Mouse (Mus musculus): ENCODE results near the gene Ldha. TPM values are rescaled to one million over a fixed set of nuclear protein-coding genes. Genes with fewer than 3 reads are reported as not detected.
"Not testable (repeated sequence)": the region's sequence is repeated elsewhere in the genome, so short reads cannot be mapped to it uniquely, and the experiment has no call there.

Ldha gene
- polyA plus RNA-seq (2015; fragmentation: Nextera tagmentation; extraction: Ambion mirVana), result 1,291 and 1,714 TPM in 2 replicates

GRCm38 (mm10) chr7:46840787-46841525, at the start of gene Ldha:
TSS of gene Ldha (plus strand) at chr7:46841475.
- ATAC-seq (ENCODE audit: insufficient read depth), result no peak
- no peak within 1 kb of the TSS for H3K4me3 ChIP-seq (replicated peaks)
- H3K27me3 ChIP-seq, result no peaks in the 10 kb centered on the region
- no peaks in the 10 kb centered on the region for H3K9me3 ChIP-seq (replicated peaks)
- H3K9ac ChIP-seq, result no peak within 1 kb of the TSS
- H3K36me3 ChIP-seq (replicated peaks), result no peaks in the 10 kb centered on the region
- H3K4me2 ChIP-seq, result no peak within 1 kb of the TSS
- no peak within 1 kb of the TSS for H3K27ac ChIP-seq (replicated peaks)
- WGBS (ENCODE audit: insufficient replicate concordance), result 36% methylated on average over 6 of the region's 6 CpGs
- peaks cover 64% of the 10 kb centered on the region for H3K4me1 ChIP-seq (replicated peaks)

GRCm38 (mm10) chr7:46793871-46794270, 47.4 kb upstream of the Ldha start:
- Histone ChIP-seq H3K27ac (replicated peaks) (no peak overlapping the region), H3K4me2 (peak overlapping the region; percentile 6; the same call in 1 of the 2 replicates)

GRCm38 (mm10) chr7:46795287-46796205, 45.7 kb upstream of the Ldha start, which contains the start of the genes Hps5 and Gtf2h1:
TSS of gene Hps5 (minus strand) at chr7:46796064.
TSS of gene Gtf2h1 (plus strand) at chr7:46796103.
- Histone ChIP-seq H3K36me3 (replicated peaks) (peaks cover 19% of the 10 kb centered on the region), H3K27me3 (no peaks in the 10 kb centered on the region), H3K4me3 (replicated peaks) (peak within 1 kb of the TSS; percentile 97), H3K27ac (replicated peaks) (peak within 1 kb of the TSS; percentile 86), H3K4me1 (replicated peaks) (peaks cover 36% of the 10 kb centered on the region), H3K9ac (peak within 1 kb of the TSS; percentile 77), H3K9me3 (replicated peaks) (no peaks in the 10 kb centered on the region), H3K4me2 (peak within 1 kb of the TSS; percentile 96)
- peak; percentile 97 for ATAC-seq (ENCODE audit: insufficient read depth)
- WGBS (ENCODE audit: insufficient replicate concordance), result under 1% methylated on average over 75 of the region's 75 CpGs

More at GRCm38 (mm10) chr7:46793871-46794270, 47.4 kb upstream of the Ldha start:
- Histone ChIP-seq H3K4me3 (replicated peaks) (no peak overlapping the region), H3K4me1 (replicated peaks) (peaks cover 36% of the 10 kb centered on the region), H3K36me3 (replicated peaks) (peaks cover 9% of the 10 kb centered on the region; the same call in 1 of the 2 replicates), H3K9me3 (replicated peaks) (no peaks in the 10 kb centered on the region), H3K27me3 (no peaks in the 10 kb centered on the region), H3K9ac (no peak overlapping the region)
- no peak for ATAC-seq (ENCODE audit: insufficient read depth)
- 72% methylated on average over 4 of the region's 4 CpGs for WGBS (ENCODE audit: insufficient replicate concordance)

GRCm38 (mm10) chr7:46796206-46796679, 45.0 kb upstream of the Ldha start:
- 0 out of 2 replicates have a peak, but pooled peaks have one; percentile 2 for ATAC-seq (ENCODE audit: insufficient read depth)
- WGBS (ENCODE audit: insufficient replicate concordance), result 1% methylated on average over 31 of the region's 31 CpGs
- H3K9me3 ChIP-seq (replicated peaks), result no peaks in the 10 kb centered on the region
- H3K4me2 ChIP-seq, result peak overlapping the region; percentile 96
- peak overlapping the region; percentile 77 for H3K9ac ChIP-seq
- no peaks in the 10 kb centered on the region for H3K27me3 ChIP-seq
- H3K27ac ChIP-seq (replicated peaks), result peak overlapping the region; percentile 86
- peaks cover 21% of the 10 kb centered on the region for H3K36me3 ChIP-seq (replicated peaks)
- peaks cover 36% of the 10 kb centered on the region for H3K4me1 ChIP-seq (replicated peaks)
- peak overlapping the region; percentile 97 for H3K4me3 ChIP-seq (replicated peaks)

- Histone ChIP-seq H3K4me1 (replicated peaks) (peaks cover 32% of the 10 kb centered on the region), H3K27me3 (no peaks in the 10 kb centered on the region), H3K36me3 (replicated peaks) (peaks cover 25% of the 10 kb centered on the region), H3K9me3 (replicated peaks) (no peaks in the 10 kb centered on the region), H3K4me2 (peak overlapping the region; percentile 96), H3K4me3 (replicated peaks) (peak overlapping the region; percentile 97), H3K9ac (peak overlapping the region; percentile 77), H3K27ac (replicated peaks) (peak overlapping the region; percentile 86; the same call in 1 of the 2 replicates)
- ATAC-seq (ENCODE audit: insufficient read depth), result no peak
- WGBS (ENCODE audit: insufficient replicate concordance), result 27% methylated on average over 6 of the region's 6 CpGs
These were observed 44.5 kb upstream of the Ldha start for GRCm38 (mm10) chr7:46796779-46797178.

- no peak overlapping the region for H3K9ac ChIP-seq
- H3K9me3 ChIP-seq (replicated peaks), result no peaks in the 10 kb centered on the region
- no peak overlapping the region for H3K4me3 ChIP-seq (replicated peaks)
- H3K36me3 ChIP-seq (replicated peaks), result peaks cover 79% of the 10 kb centered on the region
- no peaks in the 10 kb centered on the region for H3K4me1 ChIP-seq (replicated peaks)
- ATAC-seq (ENCODE audit: insufficient read depth), result no peak
- H3K27me3 ChIP-seq, result no peaks in the 10 kb centered on the region
- no peak overlapping the region for H3K4me2 ChIP-seq
- WGBS (ENCODE audit: insufficient replicate concordance), result 87% methylated on average over 6 of the region's 6 CpGs
- no peak overlapping the region for H3K27ac ChIP-seq (replicated peaks)
These were observed 30.9 kb upstream of the Ldha start for GRCm38 (mm10) chr7:46810325-46810724.

GRCm38 (mm10) chr7:46814012-46814411, 27.3 kb upstream of the Ldha start:
- no peak for ATAC-seq (ENCODE audit: insufficient read depth)
- H3K27me3 ChIP-seq, result no peaks in the 10 kb centered on the region
- no peak overlapping the region for H3K9ac ChIP-seq
- H3K27ac ChIP-seq (replicated peaks), result no peak overlapping the region
- H3K36me3 ChIP-seq (replicated peaks), result peaks cover 84% of the 10 kb centered on the region
- H3K9me3 ChIP-seq (replicated peaks), result no peaks in the 10 kb centered on the region
- no peak overlapping the region for H3K4me3 ChIP-seq (replicated peaks)
- H3K4me1 ChIP-seq (replicated peaks), result no peaks in the 10 kb centered on the region
- H3K4me2 ChIP-seq, result no peak overlapping the region
- 80% methylated on average over 4 of the region's 4 CpGs for WGBS (ENCODE audit: insufficient replicate concordance)

GRCm38 (mm10) chr7:46820876-46821632, 20.2 kb upstream of the Ldha start:
- ATAC-seq (ENCODE audit: insufficient read depth); H3K27me3 ChIP-seq; H3K4me3 ChIP-seq (replicated peaks); H3K9me3 ChIP-seq (replicated peaks); H3K9ac ChIP-seq; H3K4me2 ChIP-seq; H3K4me1 ChIP-seq (replicated peaks): not testable (repeated sequence)
- WGBS (ENCODE audit: insufficient replicate concordance), result 75% methylated on average over 15 of the region's 15 CpGs
- Histone ChIP-seq H3K27ac (replicated peaks) (0 out of 2 replicates have a peak overlapping the region, but pooled peaks have one; percentile 16), H3K36me3 (replicated peaks) (peaks cover 66% of the 10 kb centered on the region)

GRCm38 (mm10) chr7:46827046-46827802, 14.1 kb upstream of the Ldha start:
- Histone ChIP-seq H3K27ac (replicated peaks) (peak overlapping the region; percentile 51; the same call in 1 of the 2 replicates), H3K4me1 (replicated peaks) (peaks cover 32% of the 10 kb centered on the region), H3K36me3 (replicated peaks) (peaks cover 21% of the 10 kb centered on the region), H3K4me3 (replicated peaks) (no peak overlapping the region), H3K9ac (no peak overlapping the region), H3K27me3 (no peaks in the 10 kb centered on the region), H3K4me2 (no peak overlapping the region), H3K9me3 (replicated peaks) (no peaks in the 10 kb centered on the region)
- ATAC-seq (ENCODE audit: insufficient read depth), result no peak
- WGBS (ENCODE audit: insufficient replicate concordance), result 63% methylated on average over 20 of the region's 20 CpGs

- H3K4me1 ChIP-seq (replicated peaks), result peaks cover 38% of the 10 kb centered on the region
- peaks cover 15% of the 10 kb centered on the region for H3K36me3 ChIP-seq (replicated peaks)
- H3K9me3 ChIP-seq (replicated peaks), result no peaks in the 10 kb centered on the region
- ATAC-seq (ENCODE audit: insufficient read depth), result no peak
- H3K27ac ChIP-seq (replicated peaks), result no peak overlapping the region
- H3K9ac ChIP-seq, result no peak overlapping the region
- 73% methylated on average over 2 of the region's 2 CpGs for WGBS (ENCODE audit: insufficient replicate concordance)
- H3K4me3 ChIP-seq (replicated peaks), result no peak overlapping the region
- H3K27me3 ChIP-seq, result no peaks in the 10 kb centered on the region
- no peak overlapping the region for H3K4me2 ChIP-seq
These were observed 13.5 kb upstream of the Ldha start for GRCm38 (mm10) chr7:46827803-46828184.

Measured in liver, embryonic 15.5 days (tissue).